Mouse (Mus musculus) lung, postnatal 0 days (tissue): ENCODE results near the gene Gm8879. TPM values are rescaled to one million over a fixed set of nuclear protein-coding genes. Genes with fewer than 3 reads are reported as not detected.
"Not testable (repeated sequence)": the region's sequence is repeated elsewhere in the genome, so short reads cannot be mapped to it uniquely, and the experiment has no call there.

Experiments
- ATAC-seq: fragments of 200-750 bp; cut with Nextera tagmentation; 2 replicates; pipeline ENCODE4 v1.8.0; 2017; ENCODE audit warnings: moderate library complexity
- DNase-seq: peaks from one replicate; pipeline ENCODE4 v3.0.0-alpha.2; 2016; ENCODE audit warnings: low spot score
- H3K27ac ChIP-seq: fragments of 300-500 bp; sonication (generic); 2 replicates; pipeline ENCODE4 v1.5.1; 2014; ENCODE audit warnings: antibody characterized with exemption, mild to moderate bottlenecking, low read length, mixed read lengths
- H3K27me3 ChIP-seq: fragments of 300-500 bp; sonication (generic); replicated peaks from 2 replicates; pipeline ENCODE4 v1.6.1; 2014; ENCODE audit warnings: low read length, mixed read lengths; ENCODE audit not compliant: insufficient read depth
- H3K36me3 ChIP-seq: fragments of 300-500 bp; sonication (generic); 2 replicates; pipeline ENCODE4 v1.6.1; 2014; ENCODE audit warnings: low read length, mixed read lengths; ENCODE audit not compliant: insufficient read depth
- H3K4me1 ChIP-seq: fragments of 300-500 bp; sonication (generic); 2 replicates; pipeline ENCODE4 v1.6.1; 2014; ENCODE audit warnings: antibody characterized with exemption, low read depth, low read length, mixed read lengths; ENCODE audit not compliant: insufficient read depth
- H3K4me2 ChIP-seq: fragments of 300-500 bp; sonication (generic); replicated peaks from 2 replicates; pipeline ENCODE4 v1.6.1; 2014; ENCODE audit warnings: low read depth, mild to moderate bottlenecking, low read length, moderate library complexity, mixed read lengths
- H3K4me3 ChIP-seq: fragments of 300-500 bp; sonication (generic); 2 replicates; pipeline ENCODE4 v1.5.1; 2014; ENCODE audit warnings: low read depth, low read length
- H3K9ac ChIP-seq: fragments of 300-500 bp; sonication (generic); replicated peaks from 2 replicates; pipeline ENCODE4 v1.6.1; 2014; ENCODE audit warnings: low read depth, mild to moderate bottlenecking
- H3K9me3 ChIP-seq: fragments of 300-500 bp; sonication (generic); 2 replicates; pipeline ENCODE4 v1.6.1; 2016; ENCODE audit warnings: low read length, mixed read lengths
- WGBS: fragments of 180-500 bp; shearing (Covaris S2); extraction: QIAGEN DNeasy Blood & Tissue Kit; methylation state at CpG from one replicate; pipeline ENCODE4 v1.1.7; 2014; 5-methylcytosine and 5-hydroxymethylcytosine counted together
- polyA plus RNA-seq: library from polyadenylated mRNA; unstranded; fragments of >200 nt; fragmentation: Nextera tagmentation; extraction: Ambion mirVana; gene quantifications from 2 replicates; pipeline ENCODE4 v1.2.1, GENCODE M21; 2015

Gene Gm8879
- not detected in 2 replicates for polyA plus RNA-seq

DNA sequence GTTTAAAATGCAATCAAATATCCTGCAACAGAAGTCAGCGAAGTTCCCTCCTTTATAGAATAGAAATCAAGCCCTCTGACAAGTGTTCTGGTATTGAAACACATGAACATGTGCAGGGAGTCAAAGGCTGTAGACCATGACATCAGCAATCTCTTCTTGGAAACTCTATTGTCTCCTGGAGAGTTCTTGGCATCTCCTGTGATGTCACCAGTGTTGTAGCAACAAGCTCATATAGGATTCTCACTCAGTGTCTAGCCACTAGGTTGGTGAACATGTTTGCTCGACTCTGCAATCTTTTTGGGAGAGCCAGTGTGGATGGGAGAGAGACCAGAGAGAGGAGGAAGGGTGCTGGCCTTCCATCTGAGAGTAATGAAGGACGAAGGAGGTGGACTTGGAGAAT is at the start of gene Gm8879:
TSS of gene Gm8879 (plus strand) at position 301 of the 400 bp plus-strand sequence.
- not testable (repeated sequence) for H3K27me3 ChIP-seq, H3K4me2 ChIP-seq, H3K4me3 ChIP-seq, H3K36me3 ChIP-seq, H3K9me3 ChIP-seq, H3K9ac ChIP-seq, H3K4me1 ChIP-seq, DNase-seq, ATAC-seq, H3K27ac ChIP-seq
- no CpG with 5 or more reads among the region's 3 CpGs for WGBS

DNA sequence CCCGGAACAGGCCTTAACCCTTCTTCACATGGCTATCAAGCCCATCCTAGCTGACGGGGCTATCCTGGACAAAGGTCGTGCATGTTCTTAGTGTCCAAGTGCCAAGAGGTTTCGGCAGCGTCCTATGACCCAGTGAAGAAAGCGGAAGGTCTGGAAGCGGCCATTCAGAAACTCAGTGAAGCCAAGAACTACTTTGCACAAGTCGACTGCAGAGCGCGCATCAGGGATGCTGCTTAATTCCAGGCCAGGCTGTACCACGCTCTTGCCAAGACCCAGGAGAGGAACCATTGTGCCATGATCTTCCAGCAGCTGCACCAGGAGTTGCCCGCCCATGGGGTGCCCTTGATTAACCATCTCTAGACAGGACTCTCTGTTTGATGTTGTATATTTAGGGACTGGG is 10.6 kb downstream of the Gm8879 start:
- not testable (repeated sequence) for H3K9me3 ChIP-seq, H3K27me3 ChIP-seq, H3K4me3 ChIP-seq, H3K4me2 ChIP-seq, H3K27ac ChIP-seq, ATAC-seq, H3K36me3 ChIP-seq, H3K4me1 ChIP-seq, DNase-seq, H3K9ac ChIP-seq
- WGBS = 88% methylated on average over 12 of the region's 12 CpGs

Other genes starting within 250 kb of the Gm8879 start
- not detected in 2 replicates for gene Gm8871, start 179.8 kb upstream of the Gm8879 start, polyA plus RNA-seq
- gene Gm8857, start 179.8 kb upstream of the Gm8879 start, polyA plus RNA-seq = not detected in 2 replicates
- gene Gm5861, start 55.4 kb downstream of the Gm8879 start, polyA plus RNA-seq = not detected in 2 replicates
- gene Gm8890, start 128.4 kb downstream of the Gm8879 start, polyA plus RNA-seq = not detected in 2 replicates
- not detected in 2 replicates for gene Speer1, start 213.9 kb downstream of the Gm8879 start, polyA plus RNA-seq